Mouse (Mus musculus) cerebellum, postnatal 36 days (tissue): ENCODE measurements at regions not wholly inside any gene's neighbourhood (a gene's known extent, or its start where the extent isn't known, plus 50 kb on each side); places are given as distances from the start of the nearest gene placed in this dataset.
A peak's percentile ranks its signal among the peaks of the same experiment; 100 is the strongest.

Source experiments
- DNase-seq, 2 experiments: peaks; one replicate each; pipeline ENCODE4 v3.0.0; 2021 to 2022; ENCODE audit warnings: mixed read lengths in 2 of 2

- no peak for DNase-seq
These were observed 141.4 kb upstream of the Krr1 start for GRCm38 (mm10) chr10:111831105-111831504.

- no peak for DNase-seq
These were observed 138.9 kb upstream of the Krr1 start for GRCm38 (mm10) chr10:111833611-111834010.

GRCm38 (mm10) chr10:111834280-111834679 lies 138.2 kb upstream of the Krr1 start:
- DNase-seq = no peak

- DNase-seq = peak in 1 of 2 experiments; percentile 12
These were observed 137.3 kb upstream of the Krr1 start for GRCm38 (mm10) chr10:111834925-111835823.

- DNase-seq = no peak
These were observed 136.3 kb upstream of the Krr1 start for GRCm38 (mm10) chr10:111836191-111836590.

- no peak for DNase-seq
These were observed 135.7 kb upstream of the Krr1 start for GRCm38 (mm10) chr10:111836802-111837201.

- no peak for DNase-seq
These were observed 130.1 kb upstream of the Krr1 start for GRCm38 (mm10) chr10:111842321-111842775.

- DNase-seq = no peak
These were observed 129.6 kb upstream of the Krr1 start for GRCm38 (mm10) chr10:111842896-111843295.

- DNase-seq = no peak
These were observed 129.2 kb upstream of the Krr1 start for GRCm38 (mm10) chr10:111843301-111843700.

- peak; percentile 48 to 64 for DNase-seq
These were observed 128.3 kb upstream of the Krr1 start for GRCm38 (mm10) chr10:111844144-111844543.

- no peak for DNase-seq
These were observed 126.5 kb upstream of the Krr1 start for GRCm38 (mm10) chr10:111845946-111846345.

GRCm38 (mm10) chr10:111854254-111854653 lies 118.2 kb upstream of the Krr1 start:
- no peak for DNase-seq

GRCm38 (mm10) chr10:111855496-111855895 lies 117.0 kb upstream of the Krr1 start:
- DNase-seq = no peak

- DNase-seq = no peak
These were observed 114.1 kb upstream of the Krr1 start for GRCm38 (mm10) chr10:111858403-111858802.

- no peak for DNase-seq
These were observed 107.1 kb upstream of the Krr1 start for GRCm38 (mm10) chr10:111865286-111865830.

- no peak for DNase-seq
These were observed 105.4 kb upstream of the Krr1 start for GRCm38 (mm10) chr10:111867102-111867501.

GRCm38 (mm10) chr10:111867538-111867937 lies 104.9 kb upstream of the Krr1 start:
- no peak for DNase-seq

GRCm38 (mm10) chr10:111880354-111880753 lies 92.1 kb upstream of the Krr1 start:
- DNase-seq = no peak

- DNase-seq = no peak
These were observed 90.9 kb upstream of the Krr1 start for GRCm38 (mm10) chr10:111881339-111882211.

GRCm38 (mm10) chr10:111882521-111882920 lies 89.9 kb upstream of the Krr1 start:
- no peak for DNase-seq

GRCm38 (mm10) chr10:111884701-111885100 lies 87.8 kb upstream of the Krr1 start:
- DNase-seq = peak; percentile 21 to 46

- DNase-seq = no peak
These were observed 83.4 kb upstream of the Krr1 start for GRCm38 (mm10) chr10:111889111-111889510.

- no peak for DNase-seq
These were observed 79.0 kb upstream of the Krr1 start for GRCm38 (mm10) chr10:111893489-111893888.
